In the genomic region with DNA sequence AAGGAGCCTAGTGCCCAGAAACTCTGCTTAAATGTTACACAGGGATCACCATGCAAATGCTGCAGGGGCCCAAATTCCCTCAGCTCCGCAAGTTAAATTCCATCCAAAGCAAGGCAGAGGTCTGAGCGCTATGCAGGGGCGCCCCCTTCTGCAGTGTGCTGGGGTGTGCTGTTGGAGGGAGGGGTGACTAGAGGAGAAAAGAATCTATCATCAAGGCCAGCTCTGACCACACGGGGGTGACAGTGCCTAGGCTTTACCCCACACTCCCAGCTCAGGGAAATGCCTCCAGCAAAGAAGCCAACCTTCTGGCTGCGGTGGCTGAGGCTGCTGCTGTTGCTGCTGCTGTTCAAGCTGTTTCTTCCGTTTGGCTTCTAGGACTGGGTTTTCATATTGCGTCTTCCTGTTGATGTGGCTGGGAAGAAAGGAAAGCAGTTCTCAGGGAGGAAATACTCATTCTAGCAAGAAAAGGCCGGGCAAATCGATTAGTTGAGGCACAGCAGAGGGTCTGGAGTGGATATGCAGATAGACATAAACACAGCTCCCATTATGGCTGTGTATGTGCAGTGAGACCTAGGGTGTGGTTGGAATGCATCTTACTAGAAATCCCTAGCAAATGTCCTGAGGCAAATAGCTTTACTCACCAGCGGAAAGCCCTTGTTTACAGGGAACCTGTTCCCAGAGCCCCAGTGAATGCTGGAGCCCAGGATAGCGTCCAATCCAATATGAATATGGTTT, we compare ENCODE assay signal across 8 mouse cellular contexts.
DNase-seq lines count a peak whose midpoint lies in the region; ATAC-seq and TF ChIP-seq lines count a peak whose summit lies in the region.

No protein-coding gene starts in this region.

- peak; percentile 93 for ATAC-seq in hindbrain, embryonic 14.5 days (ENCODE audit: low FRiP score)
- peak; percentile 97 for ATAC-seq in lung, postnatal 0 days

- no peak overlapping the region for H3K4me2 ChIP-seq in hindbrain, embryonic 14.5 days (replicated peaks)
- no peak overlapping the region for H3K4me2 ChIP-seq in lung, postnatal 0 days (replicated peaks; ENCODE audit: low read depth, low read length)

- TF ChIP-seq CTCF in lung, postnatal 0 days (IDR thresholded peaks at IDR 0.05): peak; percentile 89

- TF ChIP-seq EP300 in lung, postnatal 0 days (IDR thresholded peaks at IDR 0.05): no peak

- WGBS in hindbrain, embryonic 14.5 days: 32% methylated on average over 11 of the region's 11 CpGs
- 29% methylated on average over 11 of the region's 11 CpGs for WGBS in lung, postnatal 0 days

- H3K27ac ChIP-seq in hindbrain, embryonic 14.5 days: peak overlapping the region; percentile 68
- peak overlapping the region; percentile 32; the same call in 1 of the 2 replicates for H3K27ac ChIP-seq in lung, postnatal 0 days (ENCODE audit: low read length)

- H3K4me3 ChIP-seq in hindbrain, embryonic 14.5 days (replicated peaks; ENCODE audit: low read length): no peak overlapping the region
- no peak overlapping the region for H3K4me3 ChIP-seq in lung, postnatal 0 days (ENCODE audit: low read depth, low read length)

- no peaks in the 10 kb centered on the region for H3K4me1 ChIP-seq in hindbrain, embryonic 14.5 days (replicated peaks; ENCODE audit: control insufficient read depth, insufficient read depth, low read length)
- H3K4me1 ChIP-seq in lung, postnatal 0 days (ENCODE audit: insufficient read depth, low read depth, low read length): 0 out of 2 replicates have a peak, but pooled peaks cover 4% of the 10 kb centered on the region

- no peaks in the 10 kb centered on the region for H3K9me3 ChIP-seq in hindbrain, embryonic 14.5 days (ENCODE audit: control insufficient read depth, low read length)
- no peaks in the 10 kb centered on the region for H3K9me3 ChIP-seq in lung, postnatal 0 days (ENCODE audit: low read length)

- H3K9ac ChIP-seq in hindbrain, embryonic 14.5 days: no peak overlapping the region
- H3K9ac ChIP-seq in lung, postnatal 0 days (replicated peaks; ENCODE audit: low read depth): no peak overlapping the region

- peak; percentile 94 for DNase-seq in ZHBTc4 (ENCODE audit: low read depth, low spot score)
- DNase-seq in cerebellum, postnatal 36 days: peak; percentile 78 to 79
- DNase-seq in gastrocnemius, adult 18-20 months (ENCODE audit: low spot score): peak; percentile 69
- peak; percentile 84 for DNase-seq in hindbrain, embryonic 14.5 days (ENCODE audit: low spot score)
- DNase-seq in layer of hippocampus, postnatal 25 days (ENCODE audit: extremely low spot score in 1 of 2, low spot score in 1 of 2): peak; percentile 64 to 78
- DNase-seq in lung, postnatal 0 days (ENCODE audit: low spot score): peak; percentile 91
- peak; percentile 66 for DNase-seq in retina, postnatal 7 days (ENCODE audit: low read depth, low spot score)
- DNase-seq in urinary bladder, postnatal 36 days (ENCODE audit: low spot score in 2 of 2): peak; percentile 48 to 75

- peaks cover 46% of the 10 kb centered on the region for H3K36me3 ChIP-seq in hindbrain, embryonic 14.5 days (replicated peaks; ENCODE audit: control insufficient read depth, insufficient read depth)
- no peaks in the 10 kb centered on the region; the same call in 1 of the 2 replicates for H3K36me3 ChIP-seq in lung, postnatal 0 days (ENCODE audit: insufficient read depth, low read length)

- H3K27me3 ChIP-seq in hindbrain, embryonic 14.5 days (ENCODE audit: control insufficient read depth, insufficient read depth, low read length): no peaks in the 10 kb centered on the region
- H3K27me3 ChIP-seq in lung, postnatal 0 days (replicated peaks; ENCODE audit: insufficient read depth, low read length): no peaks in the 10 kb centered on the region
